ENCODE assay signal across 8 mouse cellular contexts in the genomic region with DNA sequence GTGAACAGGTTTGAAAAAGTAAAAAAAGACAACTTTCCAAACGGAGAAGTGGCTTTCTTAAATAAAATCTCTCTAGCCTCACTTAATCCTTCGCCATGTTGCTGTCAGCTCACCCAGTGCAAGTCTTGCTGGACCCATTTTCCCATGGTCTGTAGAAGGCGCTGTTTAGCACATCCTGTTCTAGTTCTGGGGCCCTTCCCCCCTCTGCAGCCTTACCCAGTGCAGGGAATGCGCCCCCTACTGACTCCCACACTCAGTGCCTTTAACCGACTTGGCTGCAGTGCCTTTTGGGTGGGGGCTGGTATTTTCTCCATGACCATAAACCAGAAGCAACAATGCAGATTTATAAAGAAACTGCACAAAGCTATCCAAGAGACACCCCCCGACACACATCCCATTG. TPM values are rescaled to one million over a fixed set of nuclear protein-coding genes. Genes with fewer than 3 reads are reported as not detected.
DNase-seq lines count a peak whose midpoint lies in the region; ATAC-seq and TF ChIP-seq lines count a peak whose summit lies in the region.

No protein-coding gene starts in this region.

- no peak for TF ChIP-seq POLR2A in brain, embryonic 14.5 days (IDR thresholded peaks at IDR 0.05; ENCODE audit: borderline replicate concordance, extremely low read depth, insufficient read depth, insufficient read length, poor library complexity, severe bottlenecking)
- TF ChIP-seq POLR2A in liver, adult 2 months (IDR thresholded peaks at IDR 0.05; ENCODE audit: extremely low read depth, insufficient read depth, low read length) = no peak
- TF ChIP-seq POLR2A in myocyte (IDR thresholded peaks at IDR 0.05; ENCODE audit: insufficient read length, low read depth) = no peak

- H3K36me3 ChIP-seq in C2C12 (ENCODE audit: control insufficient read depth, insufficient read depth) (peaks cover 70% of the 10 kb centered on the region), myocyte (ENCODE audit: control insufficient read depth, insufficient read depth) (peaks cover 33% of the 10 kb centered on the region)
- H3K36me3 ChIP-seq in erythroblast, embryonic 14.5 days (ENCODE audit: control insufficient read depth) = peaks cover 78% of the 10 kb centered on the region
- peaks cover 6% of the 10 kb centered on the region for H3K36me3 ChIP-seq in heart, embryonic 11.5 days (ENCODE audit: control insufficient read depth, insufficient read depth, low read length)
- peaks cover 26% of the 10 kb centered on the region for H3K36me3 ChIP-seq in kidney, embryonic 16.5 days (ENCODE audit: insufficient read depth, low read length)
- H3K36me3 ChIP-seq in liver, adult 2 months (ENCODE audit: control insufficient read depth, insufficient read depth, low read length) = peaks cover 15% of the 10 kb centered on the region
- peaks cover 4% of the 10 kb centered on the region for H3K36me3 ChIP-seq in splenic B cell, adult 2 months (ENCODE audit: control insufficient read depth, insufficient read depth, low read length, poor library complexity, severe bottlenecking)

- H3K27me3 ChIP-seq in C2C12 (ENCODE audit: control insufficient read depth, insufficient read depth, insufficient read length) (no peaks in the 10 kb centered on the region), myocyte (ENCODE audit: control insufficient read depth, insufficient read depth, insufficient read length) (no peaks in the 10 kb centered on the region)
- H3K27me3 ChIP-seq in erythroblast, embryonic 14.5 days (ENCODE audit: control insufficient read depth) = no peaks in the 10 kb centered on the region
- no peaks in the 10 kb centered on the region for H3K27me3 ChIP-seq in heart, embryonic 11.5 days (ENCODE audit: control insufficient read depth, insufficient read depth, low read length)
- H3K27me3 ChIP-seq in kidney, embryonic 16.5 days (ENCODE audit: insufficient read depth, low read length) = no peaks in the 10 kb centered on the region
- no peaks in the 10 kb centered on the region for H3K27me3 ChIP-seq in liver, adult 2 months (ENCODE audit: control insufficient read depth, insufficient read depth, low read length)
- H3K27me3 ChIP-seq in splenic B cell, adult 2 months (ENCODE audit: control insufficient read depth, insufficient read depth, low read length, poor library complexity, severe bottlenecking) = no peaks in the 10 kb centered on the region

- H3ac ChIP-seq in C2C12 (ENCODE audit: control insufficient read depth, insufficient read length, low read depth) (peak overlapping the region; percentile 95), myocyte (ENCODE audit: control insufficient read depth, insufficient read length) (peak overlapping the region; percentile 100)

- peaks cover 61% of the 10 kb centered on the region for H3K79me3 ChIP-seq in C2C12 (ENCODE audit: low read depth)

- H3K4me1 ChIP-seq in erythroblast, embryonic 14.5 days (ENCODE audit: control insufficient read depth) = peaks cover 51% of the 10 kb centered on the region
- peaks cover 17% of the 10 kb centered on the region for H3K4me1 ChIP-seq in heart, embryonic 11.5 days (ENCODE audit: control insufficient read depth, insufficient read depth, low read length)
- H3K4me1 ChIP-seq in kidney, embryonic 16.5 days (ENCODE audit: insufficient read depth, low read length) = peaks cover 28% of the 10 kb centered on the region
- H3K4me1 ChIP-seq in liver, adult 2 months (ENCODE audit: control insufficient read depth, insufficient read depth, low read length) = peaks cover 26% of the 10 kb centered on the region

- H3K79me2 ChIP-seq in C2C12 (ENCODE audit: control insufficient read depth, insufficient read depth) = peaks cover 65% of the 10 kb centered on the region
- H3K79me2 ChIP-seq in liver, adult 2 months (ENCODE audit: control insufficient read depth, insufficient read depth, low read length) = peaks cover 36% of the 10 kb centered on the region
- peaks cover 59% of the 10 kb centered on the region for H3K79me2 ChIP-seq in myocyte (ENCODE audit: control insufficient read depth, insufficient read depth)

- no peaks in the 10 kb centered on the region for H3K9me3 ChIP-seq in erythroblast, embryonic 14.5 days (ENCODE audit: control insufficient read depth, low read length)
- no peaks in the 10 kb centered on the region; the same call in 1 of the 2 replicates for H3K9me3 ChIP-seq in heart, embryonic 11.5 days (replicated peaks; ENCODE audit: control insufficient read depth, low read length)
- H3K9me3 ChIP-seq in kidney, embryonic 16.5 days (ENCODE audit: low read length) = no peaks in the 10 kb centered on the region

- 7% methylated on average over 6 of the region's 6 CpGs for WGBS in heart, embryonic 11.5 days (ENCODE audit: insufficient replicate concordance)
- WGBS in kidney, embryonic 16.5 days = 3% methylated on average over 6 of the region's 6 CpGs
- 4% methylated on average over 6 of the region's 6 CpGs for WGBS in liver, adult 2 months

- peak; percentile 97 for DNase-seq in brain, embryonic 14.5 days (ENCODE audit: low read depth)
- peak; percentile 77 for DNase-seq in liver, adult 2 months (ENCODE audit: extremely low read depth, low read depth, low spot score)
- DNase-seq in splenic B cell, adult 2 months (ENCODE audit: low read depth, low spot score) = peak; percentile 95

- peak overlapping the region; percentile 100 for H3K9ac ChIP-seq in heart, embryonic 11.5 days (ENCODE audit: low read depth, low read length)
- H3K9ac ChIP-seq in kidney, embryonic 16.5 days (replicated peaks; ENCODE audit: low read length) = peak overlapping the region; percentile 100
- H3K9ac ChIP-seq in liver, adult 2 months (ENCODE audit: low read depth, low read length) = peak overlapping the region; percentile 100

- H3K27ac ChIP-seq in heart, embryonic 11.5 days (ENCODE audit: low read depth, low read length) = peak overlapping the region; percentile 31; the same call in 1 of the 2 replicates
- peak overlapping the region; percentile 98 for H3K27ac ChIP-seq in kidney, embryonic 16.5 days (ENCODE audit: low read length)
- H3K27ac ChIP-seq in liver, adult 2 months (replicated peaks; ENCODE audit: insufficient read depth, low read depth, low read length) = peak overlapping the region; percentile 93

- TF ChIP-seq CTCF in C2C12 (IDR thresholded peaks at IDR 0.05; ENCODE audit: control insufficient read depth, insufficient read depth, insufficient read length) = peak; percentile 95
- TF ChIP-seq CTCF in brain, embryonic 14.5 days (IDR thresholded peaks at IDR 0.05; ENCODE audit: borderline replicate concordance, extremely low read depth, insufficient read depth, insufficient read length) = peak; percentile 99
- TF ChIP-seq CTCF in liver, adult 2 months (IDR thresholded peaks at IDR 0.05; ENCODE audit: low read depth, low read length) = peak; percentile 98

- H3K4me3 ChIP-seq in C2C12 (ENCODE audit: insufficient read depth, poor library complexity, severe bottlenecking) (peak overlapping the region; percentile 74), myocyte (peak overlapping the region; percentile 77)
- peak overlapping the region; percentile 97 for H3K4me3 ChIP-seq in erythroblast, embryonic 14.5 days (replicated peaks)
- H3K4me3 ChIP-seq in heart, embryonic 11.5 days (ENCODE audit: low read depth, low read length) = peak overlapping the region; percentile 100
- H3K4me3 ChIP-seq in kidney, embryonic 16.5 days (ENCODE audit: low read length) = peak overlapping the region; percentile 85
- peak overlapping the region; percentile 98 for H3K4me3 ChIP-seq in liver, adult 2 months (ENCODE audit: insufficient read depth, low read depth, low read length)

- ATAC-seq in heart, embryonic 11.5 days (replicated peaks; ENCODE audit: insufficient number of reproducible peaks, low FRiP score, low TSS enrichment) = peak; percentile 21; the same call in 1 of the 2 replicates
- peak; percentile 52; the same call in 1 of the 2 replicates for ATAC-seq in kidney, embryonic 16.5 days (ENCODE audit: low FRiP score, low TSS enrichment)

- H3K4me2 ChIP-seq in heart, embryonic 11.5 days = peak overlapping the region; percentile 62
- H3K4me2 ChIP-seq in kidney, embryonic 16.5 days (replicated peaks; ENCODE audit: low read depth, low read length) = peak overlapping the region; percentile 62
- peak overlapping the region; percentile 89 for H3K4me2 ChIP-seq in myocyte (ENCODE audit: low read depth)

RNA-seq across cellular contexts. Expression of a gene that starts 1.6 kb away (rescaled TPM):
- polyA plus RNA-seq in C2C12 (2012; fragmentation: generic; extraction: Trizol) (7.3 TPM), myocyte (2012; fragmentation: generic; extraction: Trizol) (8.2 TPM)
- polyA plus RNA-seq in brain, embryonic 14.5 days (2012; rRNA removed) = 86.0 and 115 TPM in 2 replicates
- 0.53 and 0.71 TPM in 2 replicates for polyA plus RNA-seq in erythroblast, embryonic 14.5 days (2012)
- 5.5 and 6.1 TPM in 2 replicates for polyA plus RNA-seq in heart, embryonic 11.5 days (2014; fragmentation: Nextera tagmentation; extraction: Ambion mirVana)
- polyA plus RNA-seq in kidney, embryonic 16.5 days (2015; fragmentation: Nextera tagmentation; extraction: Ambion mirVana) = 1.3 and 2.3 TPM in 2 replicates
- total RNA-seq in liver, adult 2 months (2014; rRNA removed) = 1.4 and 6.4 TPM in 2 replicates
- polyA plus RNA-seq in liver, adult 2 months (2012; rRNA removed) = 4.6 and 6.8 TPM in 2 replicates

RNA-seq across cellular contexts. Expression of a gene that starts 24.9 kb away (rescaled TPM):
- polyA plus RNA-seq in C2C12 (2012; fragmentation: generic; extraction: Trizol) (17.1 TPM), myocyte (2012; fragmentation: generic; extraction: Trizol) (24.4 TPM)
- polyA plus RNA-seq in brain, embryonic 14.5 days (2012; rRNA removed) = 16.6 and 21.9 TPM in 2 replicates
- not detected in 2 replicates for polyA plus RNA-seq in erythroblast, embryonic 14.5 days (2012)
- polyA plus RNA-seq in heart, embryonic 11.5 days (2014; fragmentation: Nextera tagmentation; extraction: Ambion mirVana) = 17.2 and 19.4 TPM in 2 replicates
- 16.7 and 18.6 TPM in 2 replicates for polyA plus RNA-seq in kidney, embryonic 16.5 days (2015; fragmentation: Nextera tagmentation; extraction: Ambion mirVana)
- total RNA-seq in liver, adult 2 months (2014; rRNA removed) = 25.8 and 26.4 TPM in 2 replicates
- 2.3 and 2.4 TPM in 2 replicates for polyA plus RNA-seq in liver, adult 2 months (2012; rRNA removed)

RNA-seq across cellular contexts. Expression of a gene that starts 25.1 kb away (rescaled TPM):
- polyA plus RNA-seq in C2C12 (2012; fragmentation: generic; extraction: Trizol) (14.0 TPM), myocyte (2012; fragmentation: generic; extraction: Trizol) (39.3 TPM)
- 15.0 and 16.6 TPM in 2 replicates for polyA plus RNA-seq in brain, embryonic 14.5 days (2012; rRNA removed)
- polyA plus RNA-seq in erythroblast, embryonic 14.5 days (2012) = 8.9 and 9.1 TPM in 2 replicates
- polyA plus RNA-seq in heart, embryonic 11.5 days (2014; fragmentation: Nextera tagmentation; extraction: Ambion mirVana) = 74.5 and 85.1 TPM in 2 replicates
- polyA plus RNA-seq in kidney, embryonic 16.5 days (2015; fragmentation: Nextera tagmentation; extraction: Ambion mirVana) = 82.2 and 99.4 TPM in 2 replicates
- total RNA-seq in liver, adult 2 months (2014; rRNA removed) = 37.7 and 51.0 TPM in 2 replicates
- 30.8 and 31.1 TPM in 2 replicates for polyA plus RNA-seq in liver, adult 2 months (2012; rRNA removed)

RNA-seq across cellular contexts. Expression of a gene that starts 25.2 kb away (rescaled TPM):
- polyA plus RNA-seq in C2C12 (2012; fragmentation: generic; extraction: Trizol) = 9.9 TPM
- 17.9 and 21.6 TPM in 2 replicates for polyA plus RNA-seq in brain, embryonic 14.5 days (2012; rRNA removed)
- polyA plus RNA-seq in erythroblast, embryonic 14.5 days (2012) = 0.32 and 0.53 TPM in 2 replicates
- polyA plus RNA-seq in heart, embryonic 11.5 days (2014; fragmentation: Nextera tagmentation; extraction: Ambion mirVana) = 4.1 and 4.5 TPM in 2 replicates
- 6.0 and 6.2 TPM in 2 replicates for polyA plus RNA-seq in kidney, embryonic 16.5 days (2015; fragmentation: Nextera tagmentation; extraction: Ambion mirVana)
- total RNA-seq in liver, adult 2 months (2014; rRNA removed) = 5.9 and 6.6 TPM in 2 replicates
- polyA plus RNA-seq in liver, adult 2 months (2012; rRNA removed) = 14.8 and 16.8 TPM in 2 replicates
- polyA plus RNA-seq in myocyte (2012; fragmentation: generic; extraction: Trizol) = 11.4 TPM

Comparison
In these comparisons a context has a peak if more than half of its experiments do, and no peak if none do; other contexts are left out.
1. Peak in every context shown above with its lines: DNase-seq, ATAC-seq, H3K4me3 ChIP-seq and H3K27ac ChIP-seq.
2. H3K27ac ChIP-seq: peak in every context shown above with its lines; median percentile 98 in kidney, embryonic 16.5 days; 93 in liver, adult 2 months; 31 in heart, embryonic 11.5 days.